Mouse (Mus musculus): ENCODE results near the gene Ksr1.

Ksr1 gene

GRCm38 (mm10) chr11:79093386-79093906 is 52.8 kb downstream of the Ksr1 start:
- DNase-seq (ENCODE audit: low read depth), result no peak

DNA sequence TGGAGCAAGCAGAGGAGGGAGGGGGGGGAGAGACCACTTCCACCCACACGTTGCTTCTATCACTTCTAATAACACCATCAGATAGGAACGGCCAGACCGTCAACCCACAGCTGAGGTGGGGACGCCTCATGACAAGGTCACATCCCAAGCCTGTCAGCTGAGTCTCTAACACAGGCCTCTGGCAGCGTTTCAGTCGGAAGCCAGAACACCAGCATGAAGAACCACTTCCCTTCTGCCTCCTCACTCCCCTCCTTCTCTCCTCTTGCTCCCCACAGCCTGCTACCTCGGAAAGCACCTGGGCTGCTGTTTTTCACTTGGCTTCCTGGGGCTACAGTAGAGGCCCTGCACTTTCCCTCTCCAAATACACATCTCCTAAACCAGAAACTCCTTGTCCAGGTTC is 53.4 kb downstream of the Ksr1 start:
- no peak for DNase-seq (ENCODE audit: low read depth)

DNA sequence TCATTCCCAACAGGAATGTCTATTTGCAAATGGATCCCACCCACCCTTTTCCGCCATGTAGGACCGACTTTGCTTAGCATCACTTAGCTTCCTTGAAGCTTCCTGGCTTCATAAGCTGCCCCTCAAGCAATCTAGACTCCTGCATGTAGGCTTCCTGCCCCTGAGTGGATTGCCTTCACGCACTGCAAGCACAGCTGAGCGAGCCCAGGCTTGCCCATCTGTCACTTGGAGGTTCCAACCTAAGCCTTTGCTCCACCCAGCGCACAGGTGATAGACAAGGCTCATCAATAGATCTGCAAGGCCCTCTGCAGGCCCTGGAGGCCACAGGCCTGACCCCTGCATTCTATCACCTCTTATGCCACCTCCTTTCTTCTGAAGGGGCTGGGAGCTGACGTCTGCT is 54.0 kb downstream of the Ksr1 start:
- DNase-seq (ENCODE audit: low read depth), result no peak

GRCm38 (mm10) chr11:79089756-79090155 is 56.5 kb downstream of the Ksr1 start:
- DNase-seq (ENCODE audit: low read depth), result no peak

DNA sequence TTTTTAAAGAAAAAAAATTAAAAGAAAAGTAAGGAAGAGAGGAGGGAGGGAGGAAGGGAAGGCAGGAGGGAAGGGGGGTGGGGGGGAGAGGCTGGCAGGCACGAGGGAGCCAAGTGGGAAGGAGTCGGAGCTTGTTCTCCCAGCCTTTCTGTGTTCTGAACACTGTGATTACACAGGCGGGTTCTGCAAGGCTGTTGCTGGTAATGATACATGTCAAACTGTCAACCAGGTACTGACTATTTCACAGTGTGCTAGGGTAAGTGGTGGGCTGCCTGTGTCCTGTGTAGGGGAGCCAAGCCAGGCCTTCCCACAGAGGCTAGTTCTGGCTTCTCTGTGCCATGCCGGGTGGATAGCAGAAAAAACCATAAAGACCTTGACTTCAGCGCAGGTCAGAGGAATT is 57.2 kb downstream of the Ksr1 start:
- no peak for DNase-seq (ENCODE audit: low read depth)

DNA sequence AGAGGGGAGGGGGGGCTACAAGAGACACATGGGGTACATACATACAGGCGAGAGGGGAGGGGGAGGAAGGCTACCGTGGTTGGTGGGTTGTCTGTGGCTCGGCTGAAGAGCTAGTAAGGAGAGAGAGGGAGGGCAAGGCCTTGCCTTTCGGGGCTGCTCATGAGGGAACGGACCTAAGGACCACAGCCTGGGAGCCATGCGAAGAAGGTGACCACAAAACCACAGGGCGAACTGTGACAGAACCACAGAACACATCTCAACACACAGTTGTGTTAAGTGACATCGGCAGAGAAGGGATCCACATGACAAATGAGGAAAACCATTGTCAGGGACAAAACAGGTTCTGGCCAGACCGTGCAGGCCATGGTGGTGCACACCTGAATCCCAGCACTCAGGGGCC is 57.9 kb downstream of the Ksr1 start:
- DNase-seq (ENCODE audit: low read depth), result no peak

DNA sequence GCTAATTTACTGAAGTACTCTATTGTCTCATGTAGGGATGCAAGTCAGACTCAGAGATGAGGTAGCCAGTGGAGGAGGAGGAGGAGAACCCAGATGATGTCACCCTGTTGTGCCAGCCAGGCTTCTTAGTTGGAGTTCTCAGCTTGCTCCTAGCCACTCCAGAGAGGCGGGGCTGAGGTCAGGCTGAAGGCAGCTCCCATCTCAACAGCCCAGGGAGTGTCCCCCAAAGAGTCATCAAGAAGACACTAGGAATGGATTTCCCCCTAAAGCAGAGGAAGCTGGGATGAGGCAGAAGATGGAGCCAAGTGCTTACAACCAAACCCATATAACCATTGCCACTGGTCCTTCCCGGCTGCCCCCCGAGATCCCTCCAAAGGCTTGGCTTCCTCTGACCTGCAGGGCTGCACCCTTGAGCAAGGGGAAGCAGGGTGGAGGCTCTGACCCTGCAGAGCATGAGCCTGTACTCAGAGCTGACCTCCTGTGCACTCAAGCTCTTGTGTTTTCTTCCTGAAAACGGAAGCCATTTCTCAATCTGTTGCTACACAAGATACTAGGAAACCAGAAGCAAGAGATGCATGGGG is 58.4 kb downstream of the Ksr1 start:
- DNase-seq (ENCODE audit: low read depth), result peak; percentile 47

DNA sequence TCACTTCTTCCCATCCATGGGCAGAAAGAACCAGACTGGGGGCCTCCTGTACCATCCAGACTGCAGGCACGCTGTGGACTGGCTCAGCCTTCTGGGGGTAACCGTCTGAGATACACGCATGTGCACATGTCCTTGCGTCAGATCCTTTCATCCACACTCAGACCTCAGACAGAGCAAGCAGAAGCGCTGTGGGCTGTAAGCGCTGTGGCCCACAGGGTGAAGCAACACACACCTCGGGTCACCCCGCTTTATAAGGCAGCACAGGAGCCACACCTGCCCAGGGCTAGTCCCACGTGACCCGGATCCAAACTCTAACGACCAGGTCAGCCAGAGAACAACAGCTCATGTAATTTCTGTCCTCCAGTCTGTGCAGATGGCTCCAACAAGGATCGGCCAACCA is 59.4 kb downstream of the Ksr1 start:
- DNase-seq (ENCODE audit: low read depth), result no peak

DNA sequence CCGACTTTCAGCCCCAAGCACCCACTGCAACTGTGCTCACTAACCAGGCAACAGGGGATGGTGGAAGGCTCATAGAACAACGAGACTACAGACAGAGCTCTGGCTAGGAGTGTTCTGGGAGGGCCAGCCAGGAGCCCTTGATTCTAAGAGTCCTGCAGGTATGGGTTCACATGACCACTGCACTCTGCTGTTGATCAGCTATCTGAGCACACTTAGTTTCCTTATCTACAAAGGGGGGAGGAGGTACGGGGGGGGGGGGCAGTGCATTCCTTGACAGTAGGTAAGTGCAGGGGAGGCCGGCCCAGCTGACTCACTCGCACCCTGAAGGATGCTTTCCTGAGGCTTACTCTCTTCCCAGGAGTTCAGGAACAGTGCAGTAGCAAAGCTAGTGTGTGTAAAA is 61.1 kb downstream of the Ksr1 start:
- no peak for DNase-seq (ENCODE audit: low read depth)

DNA sequence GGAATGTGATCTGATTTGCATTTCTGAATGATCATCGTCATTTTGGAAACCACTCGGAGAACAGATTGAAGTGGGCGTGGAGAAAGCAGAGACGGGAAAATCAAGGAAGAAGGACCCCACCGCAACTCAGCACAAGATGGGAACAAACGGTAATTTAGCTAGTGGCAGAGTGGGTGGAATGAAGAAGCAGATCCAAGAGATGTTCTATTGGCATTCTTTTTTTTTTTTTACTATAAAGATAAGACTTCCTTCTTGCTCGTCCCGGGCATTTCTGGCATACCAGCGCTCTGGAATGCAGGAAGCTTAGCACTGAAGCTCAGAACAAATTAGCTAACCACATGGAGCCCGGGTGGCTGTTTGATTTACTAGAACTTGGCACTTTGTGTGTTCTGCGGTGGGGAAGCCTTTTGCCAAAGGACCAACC is 63.2 kb downstream of the Ksr1 start:
- DNase-seq (ENCODE audit: low read depth), result no peak

DNA sequence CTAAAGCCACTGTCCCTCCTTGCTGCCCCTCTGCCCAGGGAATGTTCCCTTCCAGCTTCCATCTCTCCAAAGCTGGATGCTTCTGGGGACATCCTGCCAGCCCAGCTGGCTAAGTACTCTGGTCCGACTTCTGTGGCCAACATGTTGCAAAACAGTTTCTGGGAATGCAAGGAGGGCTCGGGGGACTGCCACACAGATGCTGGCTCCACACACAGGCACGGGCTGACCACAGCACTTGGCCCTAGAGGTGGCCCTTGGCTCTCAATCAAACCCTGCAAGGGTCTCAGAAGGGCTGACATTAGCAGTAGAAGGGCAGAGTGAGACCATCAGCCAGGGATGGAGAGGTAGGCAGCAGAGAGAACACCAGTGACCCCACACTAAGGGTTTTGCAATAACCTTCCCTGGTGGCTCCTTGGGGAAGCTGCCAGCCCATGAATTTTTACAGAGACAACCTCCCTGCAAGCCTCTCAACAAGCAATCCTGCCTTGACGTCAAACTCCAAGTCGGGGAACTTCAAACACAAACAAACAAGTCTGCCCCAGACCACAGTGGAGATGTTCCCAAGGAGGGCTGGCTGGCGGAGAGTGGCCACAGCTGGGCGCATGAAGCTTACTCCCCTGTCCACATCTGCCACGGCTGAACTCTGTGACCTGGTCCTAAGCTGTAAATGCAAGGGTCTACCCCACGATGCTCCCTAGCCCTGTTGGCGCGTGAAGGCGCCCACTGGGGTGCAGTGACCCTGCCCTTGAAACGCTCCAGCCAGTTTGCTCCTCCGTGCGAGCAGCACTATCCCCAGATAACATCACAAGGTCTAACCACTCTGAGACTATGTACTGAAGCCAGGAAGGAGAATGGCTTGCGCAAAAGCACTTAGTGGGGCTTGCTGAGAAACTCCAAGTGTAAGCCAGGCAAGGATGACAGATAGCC is 65.0 kb downstream of the Ksr1 start:
- DNase-seq (ENCODE audit: low read depth), result peak; percentile 95

- no peak for DNase-seq (ENCODE audit: low read depth)
Observed at GRCm38 (mm10) chr11:79080081-79080480, 66.1 kb downstream of the Ksr1 start.

DNA sequence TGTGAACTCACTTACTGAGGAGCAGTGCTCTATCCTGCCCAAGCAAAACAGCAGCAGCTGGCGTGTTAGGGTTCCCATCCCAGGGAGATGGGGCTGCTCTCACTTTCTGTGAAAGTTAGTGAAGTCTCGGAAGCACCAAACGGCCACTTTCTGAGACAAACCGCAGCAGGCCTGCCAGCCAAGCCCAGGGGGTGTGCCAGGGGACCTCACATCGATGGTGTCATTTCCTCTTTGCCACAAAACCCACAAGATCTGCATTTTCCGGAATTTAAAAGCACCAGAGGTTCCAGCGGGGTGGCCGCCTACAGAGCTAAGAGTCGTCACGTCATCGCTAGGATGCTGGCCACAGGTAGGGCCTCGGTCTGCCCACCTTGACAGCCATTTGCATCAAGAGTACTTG is 69.7 kb downstream of the Ksr1 start:
- no peak for DNase-seq (ENCODE audit: low read depth)

DNA sequence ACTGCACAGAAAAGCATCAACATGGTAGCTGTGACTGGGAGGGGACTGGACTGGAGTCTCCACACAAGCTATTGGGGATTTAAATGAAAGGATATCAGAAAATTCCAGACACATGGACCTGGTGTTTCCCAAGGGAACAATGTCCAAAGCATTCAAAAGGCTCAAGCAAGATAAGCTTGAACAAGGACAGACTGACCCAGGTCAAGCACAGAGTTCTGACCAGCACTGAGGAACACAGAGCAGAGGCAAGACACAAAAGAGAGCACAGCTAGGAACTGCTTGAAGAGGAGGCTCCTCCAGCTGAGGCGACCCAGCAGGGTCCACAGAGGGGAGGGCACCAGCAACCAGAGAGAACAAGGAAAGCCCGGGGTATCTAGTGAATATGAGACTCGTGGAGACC is 71.2 kb downstream of the Ksr1 start:
- no peak for DNase-seq (ENCODE audit: low read depth)

- no peak for DNase-seq (ENCODE audit: low read depth)
Observed at GRCm38 (mm10) chr11:79074611-79075010, 71.6 kb downstream of the Ksr1 start.

DNA sequence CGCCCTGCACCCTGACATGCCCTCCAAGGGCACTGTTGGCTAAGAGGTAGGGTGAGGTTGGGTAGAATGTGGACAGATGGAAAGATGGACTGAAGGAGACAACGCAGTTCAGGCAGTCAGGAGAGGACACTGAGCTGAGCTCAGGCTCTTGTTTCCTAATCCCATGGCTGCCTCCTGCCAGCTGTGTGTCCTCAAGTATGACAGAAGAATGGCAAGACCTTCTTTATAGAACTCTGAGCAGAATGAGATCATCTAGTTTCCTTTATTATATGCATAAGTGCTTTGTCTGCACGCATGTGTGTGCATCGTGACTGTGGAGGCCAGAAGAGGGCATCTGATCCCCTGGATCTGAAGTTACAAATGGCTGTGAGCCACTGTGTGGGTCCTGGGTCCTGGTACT is 72.6 kb downstream of the Ksr1 start:
- no peak for DNase-seq (ENCODE audit: low read depth)

DNA sequence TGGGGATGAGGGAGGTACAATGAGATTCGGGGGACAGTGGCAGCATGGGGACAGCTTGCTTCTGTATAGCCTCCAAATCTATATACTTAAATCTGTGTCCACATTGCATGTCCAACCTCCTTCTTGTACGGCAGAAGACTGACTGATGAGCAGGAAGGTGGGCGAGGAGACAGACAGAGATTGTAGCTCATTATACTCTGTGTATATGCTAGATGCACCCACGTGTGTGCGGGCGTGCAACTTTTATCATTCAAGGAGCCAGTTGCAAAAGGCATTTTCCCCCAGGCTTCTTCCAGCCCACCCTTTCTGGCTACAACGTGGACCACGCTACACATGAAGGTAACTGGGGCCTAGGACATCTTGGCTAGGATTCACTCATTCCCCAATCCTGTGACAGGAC is 74.1 kb downstream of the Ksr1 start:
- DNase-seq (ENCODE audit: low read depth), result no peak

DNA sequence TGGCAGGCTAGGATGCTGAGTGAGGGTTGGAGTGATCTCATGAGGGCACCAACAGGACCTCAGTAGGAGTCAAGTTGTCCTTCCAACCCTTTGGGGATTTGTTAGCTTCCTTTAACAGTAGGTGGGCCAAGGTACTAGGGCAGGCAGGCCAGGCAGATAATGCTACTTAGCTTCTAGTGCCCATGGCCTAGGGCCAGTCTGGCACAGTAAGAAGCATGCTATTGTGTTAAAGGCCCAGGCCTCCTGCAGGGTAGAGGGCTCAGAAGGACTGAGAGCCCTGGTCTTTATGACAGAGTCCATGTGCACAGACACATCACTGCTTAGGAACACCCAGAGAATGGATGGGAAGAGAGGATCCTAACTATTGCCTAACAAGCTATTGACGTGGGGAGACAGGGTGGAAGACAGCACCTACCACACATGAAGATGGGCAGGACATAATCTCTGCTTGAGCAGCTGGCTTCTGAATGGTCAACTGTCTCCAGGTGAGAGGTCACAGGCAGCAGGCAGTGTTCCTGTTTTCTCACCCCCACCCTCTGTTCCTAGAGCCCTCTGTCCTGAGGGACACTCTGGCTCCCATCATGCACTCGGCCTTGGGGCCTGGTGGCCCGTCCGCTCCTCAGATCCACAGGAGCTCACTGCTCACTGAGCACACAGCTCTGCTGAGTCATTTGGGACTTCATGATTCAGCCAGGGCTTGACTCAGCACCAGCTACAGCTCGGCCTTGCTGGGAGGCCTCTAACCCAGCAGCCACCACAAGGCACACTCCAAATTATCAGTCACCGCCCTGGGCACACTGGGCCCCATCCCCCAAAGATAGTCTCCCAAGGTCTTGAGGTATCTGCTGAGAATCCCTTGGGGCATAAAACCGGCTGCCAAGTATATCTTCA is 74.9 kb downstream of the Ksr1 start:
- DNase-seq (ENCODE audit: low read depth), result peak; percentile 83

DNA sequence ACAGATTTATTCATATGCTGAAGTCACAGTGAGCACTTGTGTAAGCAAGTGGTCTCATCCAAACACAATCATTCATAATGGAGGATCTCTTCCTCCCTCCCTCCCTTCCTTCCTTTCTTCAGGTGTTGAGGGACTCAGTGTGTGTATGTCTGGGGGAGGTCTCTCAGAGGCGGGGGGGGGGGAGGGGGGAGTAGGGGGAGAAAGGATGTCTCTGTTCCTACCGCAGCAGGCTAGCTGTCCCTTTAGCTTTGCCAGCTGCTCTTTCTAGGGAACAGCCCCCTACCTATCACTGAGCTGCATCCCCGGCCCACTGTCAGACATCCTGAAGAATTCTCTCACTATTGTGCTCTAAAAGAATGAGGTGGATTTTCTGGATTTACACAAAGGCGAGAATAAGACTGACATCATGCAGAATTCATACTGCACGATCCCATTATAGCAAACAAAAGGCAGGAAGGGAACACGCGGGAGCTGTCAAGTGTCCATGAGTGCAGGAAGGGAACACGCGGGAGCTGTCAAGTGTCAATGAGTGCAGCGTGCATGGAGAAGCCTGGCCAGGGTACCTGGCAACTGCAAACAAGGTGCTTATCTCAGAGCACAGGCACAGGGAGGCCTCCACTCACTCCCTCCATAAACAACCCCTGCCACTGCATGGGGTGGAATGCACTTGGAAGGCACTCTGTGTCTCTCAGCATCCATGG is 76.6 kb downstream of the Ksr1 start:
- no peak for DNase-seq (ENCODE audit: low read depth)

GRCm38 (mm10) chr11:79067172-79067571 is 79.0 kb downstream of the Ksr1 start:
- no peak for DNase-seq (ENCODE audit: low read depth)

DNA sequence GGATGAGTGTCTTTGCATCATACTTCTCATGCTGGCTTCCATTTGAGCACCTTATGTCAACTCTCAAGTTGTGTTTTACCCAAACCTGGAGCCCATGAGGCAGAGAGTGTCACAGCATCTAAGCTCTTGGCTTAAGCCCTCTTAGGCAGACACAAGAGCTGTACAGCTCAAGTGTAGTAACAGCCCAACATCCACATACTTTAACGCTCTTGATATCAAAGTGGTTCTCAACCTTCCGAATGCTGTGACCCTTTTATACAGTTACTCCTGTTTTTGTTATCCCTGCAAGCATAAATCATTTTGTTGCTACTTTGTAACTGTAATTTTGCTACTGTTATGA is 80.0 kb downstream of the Ksr1 start:
- DNase-seq (ENCODE audit: low read depth), result no peak

All from NIH3T3 (cell line).